Mouse (Mus musculus): ENCODE data around the gene Kif24.

- TF ChIP-seq CTCF (IDR thresholded peaks at IDR 0.05; ENCODE audit: low read depth, low read length): no peak
- no peak for TF ChIP-seq GATA1 (IDR thresholded peaks at IDR 0.05; ENCODE audit: borderline replicate concordance, low read length)
Observed at GRCm38 (mm10) chr4:41409341-41409740, 55.3 kb downstream of the Kif24 start.

All from G1E (cell line).